Mouse (Mus musculus): ENCODE measurements around the gene Bud23.
A peak's percentile ranks its signal among the peaks of the same experiment; 100 is the strongest.
"Not testable (repeated sequence)": the region's sequence is repeated elsewhere in the genome, so short reads cannot be mapped to it uniquely, and the experiment has no call there.

The Bud23 gene

DNA sequence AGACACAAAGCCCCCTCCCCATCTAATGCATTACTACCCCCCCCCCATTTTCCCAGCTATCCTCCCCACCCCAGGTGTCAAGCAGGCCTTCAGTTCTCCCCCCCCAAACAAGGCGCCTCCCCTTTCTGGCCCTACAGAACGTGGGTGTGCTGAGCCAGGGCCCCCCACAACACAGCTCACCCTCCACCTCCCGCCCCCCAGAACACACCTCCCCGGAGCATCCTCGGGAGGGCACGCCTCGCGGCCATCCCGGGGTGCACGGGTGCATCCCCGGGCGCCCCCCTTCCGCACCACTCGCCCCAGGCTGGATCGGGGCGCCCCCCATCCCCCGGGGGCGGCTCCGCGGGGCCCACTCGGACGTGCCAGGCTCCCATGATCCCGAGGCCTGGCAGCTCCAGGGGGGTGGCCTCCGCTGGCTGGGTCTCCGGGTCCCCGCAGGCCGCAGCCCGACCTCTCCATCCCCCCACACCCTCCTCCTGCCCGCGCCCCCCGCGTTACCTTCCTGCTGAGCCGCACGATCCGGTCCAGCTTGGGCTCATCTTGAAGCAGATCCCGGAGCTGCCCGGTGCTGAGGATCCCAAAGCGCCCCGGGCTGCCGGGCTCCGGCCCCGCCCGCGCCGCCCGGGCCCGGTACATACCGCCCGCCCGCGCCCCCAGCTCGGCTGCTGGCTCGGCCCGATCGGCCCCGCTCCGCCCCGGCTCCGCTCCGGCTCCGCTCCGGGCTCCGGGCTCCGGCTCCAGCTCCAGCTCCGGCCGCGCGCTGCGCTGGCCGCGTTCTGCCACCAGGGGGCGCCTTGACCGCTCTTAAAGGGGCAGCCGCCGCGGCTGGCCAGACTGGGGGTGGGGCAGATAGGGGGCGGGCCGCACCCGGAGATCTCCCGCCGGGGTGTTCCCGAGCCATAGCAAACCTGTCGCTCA is 13.1 kb upstream of the Bud23 start, which contains the start of gene Vps37d:
Gene Vps37d (minus strand): TSS at position 703 of the 918 bp plus-strand sequence.
- no peaks in the 10 kb centered on the region for H3K27me3 ChIP-seq (ENCODE audit: control insufficient read depth, insufficient read depth, low read length, poor library complexity, severe bottlenecking)
- DNase-seq (ENCODE audit: low read depth, low spot score) = peak; percentile 90
- no peaks in the 10 kb centered on the region for H3K36me3 ChIP-seq (ENCODE audit: control insufficient read depth, insufficient read depth, low read length, poor library complexity, severe bottlenecking)

- H3K36me3 ChIP-seq (ENCODE audit: control insufficient read depth, insufficient read depth, low read length, poor library complexity, severe bottlenecking) = no peaks in the 10 kb centered on the region
- DNase-seq (ENCODE audit: low read depth, low spot score) = peak; percentile 10
- no peaks in the 10 kb centered on the region for H3K27me3 ChIP-seq (ENCODE audit: control insufficient read depth, insufficient read depth, low read length, poor library complexity, severe bottlenecking)
Measured at GRCm38 (mm10) chr5:135076931-135077505, 12.3 kb upstream of the Bud23 start.

DNA sequence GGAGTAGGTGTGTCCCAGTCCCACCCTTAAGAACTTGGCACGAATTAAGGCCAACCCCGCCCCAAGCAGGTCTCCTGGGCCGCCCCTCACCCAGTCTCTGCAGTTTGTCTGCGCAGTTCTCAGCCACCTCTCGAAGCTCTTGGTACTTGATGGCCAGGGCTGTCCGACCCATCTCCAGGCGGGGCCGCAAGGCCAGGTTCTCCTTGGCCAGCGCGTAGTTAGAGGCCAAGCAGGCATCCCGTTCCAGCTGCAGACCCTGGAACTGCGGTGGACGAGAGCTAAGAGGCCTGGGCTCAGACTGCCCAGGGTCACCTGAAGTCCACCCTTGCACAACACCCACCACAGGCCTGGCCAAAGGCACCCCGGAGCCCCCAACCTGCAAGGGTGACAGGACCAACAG is 11.6 kb upstream of the Bud23 start:
- Histone ChIP-seq H3K36me3 (ENCODE audit: control insufficient read depth, insufficient read depth, low read length, poor library complexity, severe bottlenecking) (no peaks in the 10 kb centered on the region), H3K27me3 (ENCODE audit: control insufficient read depth, insufficient read depth, low read length, poor library complexity, severe bottlenecking) (no peaks in the 10 kb centered on the region)
- DNase-seq (ENCODE audit: low read depth, low spot score) = no peak

- no peak for DNase-seq (ENCODE audit: low read depth, low spot score)
- Histone ChIP-seq H3K36me3 (ENCODE audit: control insufficient read depth, insufficient read depth, low read length, poor library complexity, severe bottlenecking) (no peaks in the 10 kb centered on the region), H3K27me3 (ENCODE audit: control insufficient read depth, insufficient read depth, low read length, poor library complexity, severe bottlenecking) (no peaks in the 10 kb centered on the region)
Measured at GRCm38 (mm10) chr5:135075655-135076054, 10.9 kb upstream of the Bud23 start.

- Histone ChIP-seq H3K27me3 (ENCODE audit: control insufficient read depth, insufficient read depth, low read length, poor library complexity, severe bottlenecking) (no peaks in the 10 kb centered on the region), H3K36me3 (ENCODE audit: control insufficient read depth, insufficient read depth, low read length, poor library complexity, severe bottlenecking) (no peaks in the 10 kb centered on the region)
- no peak for DNase-seq (ENCODE audit: low read depth, low spot score)
Measured at GRCm38 (mm10) chr5:135073349-135074150, 8.8 kb upstream of the Bud23 start.

DNA sequence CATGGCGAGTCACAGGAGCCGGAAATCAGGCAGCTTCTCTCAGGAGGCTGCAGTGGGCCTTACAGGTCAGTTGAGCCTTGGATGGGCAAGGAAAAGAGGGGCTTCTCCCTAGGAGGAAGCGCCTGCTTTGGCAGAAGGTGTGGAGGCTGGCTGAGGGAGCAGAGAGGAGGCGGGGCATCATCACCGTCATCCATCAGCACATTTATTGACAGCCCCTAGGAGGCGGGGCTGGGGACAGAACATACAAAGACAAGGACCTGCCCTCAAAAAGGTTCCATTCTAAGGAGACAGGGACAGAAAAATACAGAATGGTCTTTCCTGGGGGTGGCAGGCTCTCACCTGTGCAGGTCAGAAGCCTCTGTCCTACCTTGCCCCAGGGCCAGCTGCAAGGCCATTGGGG is 8.0 kb upstream of the Bud23 start:
- DNase-seq (ENCODE audit: low read depth, low spot score) = no peak
- no peaks in the 10 kb centered on the region for H3K36me3 ChIP-seq (ENCODE audit: control insufficient read depth, insufficient read depth, low read length, poor library complexity, severe bottlenecking)
- H3K27me3 ChIP-seq (ENCODE audit: control insufficient read depth, insufficient read depth, low read length, poor library complexity, severe bottlenecking) = no peaks in the 10 kb centered on the region

GRCm38 (mm10) chr5:135072061-135072460 is 7.3 kb upstream of the Bud23 start:
- DNase-seq (ENCODE audit: low read depth, low spot score) = no peak
- H3K36me3 ChIP-seq (ENCODE audit: control insufficient read depth, insufficient read depth, low read length, poor library complexity, severe bottlenecking) = no peaks in the 10 kb centered on the region
- no peaks in the 10 kb centered on the region for H3K27me3 ChIP-seq (ENCODE audit: control insufficient read depth, insufficient read depth, low read length, poor library complexity, severe bottlenecking)

DNA sequence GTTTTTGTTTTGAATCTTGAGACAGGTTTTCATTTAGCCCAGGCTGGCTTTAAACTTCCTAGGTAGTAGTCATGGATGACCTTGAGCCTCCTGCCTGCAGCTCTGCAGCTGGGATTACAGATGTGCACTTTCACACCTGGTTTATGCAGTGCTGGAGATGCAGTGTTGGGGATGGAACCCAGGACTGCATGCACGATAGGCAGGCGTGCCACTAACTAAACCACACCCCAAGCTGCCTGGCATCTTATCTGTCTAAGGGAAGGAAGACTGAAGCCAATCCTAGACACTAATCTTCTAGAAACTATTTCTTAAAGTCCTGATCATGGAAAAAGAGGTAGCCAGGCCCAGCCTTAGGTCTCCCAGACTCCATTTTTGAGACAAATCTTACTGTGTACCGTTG is 5.7 kb upstream of the Bud23 start:
- Histone ChIP-seq H3K27me3 (ENCODE audit: control insufficient read depth, insufficient read depth, low read length, poor library complexity, severe bottlenecking) (no peaks in the 10 kb centered on the region), H3K36me3 (ENCODE audit: control insufficient read depth, insufficient read depth, low read length, poor library complexity, severe bottlenecking) (no peaks in the 10 kb centered on the region; the same call in 1 of the 2 replicates)
- no peak for DNase-seq (ENCODE audit: low read depth, low spot score)

DNA sequence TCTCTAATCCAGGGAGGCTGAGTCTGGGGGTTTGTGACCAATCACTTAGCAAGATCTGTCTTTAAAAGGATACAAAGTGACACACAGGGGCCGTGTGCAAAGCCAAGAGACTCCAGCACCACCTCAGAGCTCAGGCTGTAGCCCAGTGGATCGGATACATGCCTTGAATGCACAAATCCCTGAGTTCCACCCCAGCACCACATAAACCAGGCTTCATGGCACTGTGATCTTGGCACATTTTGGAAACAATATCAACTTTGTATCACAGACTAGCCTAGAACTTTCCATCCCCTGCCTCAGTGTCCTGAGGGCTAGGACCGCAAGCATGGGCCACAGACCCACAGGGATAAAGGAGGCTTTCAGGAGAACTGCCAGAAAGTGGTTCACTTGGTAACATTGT is 1.2 kb upstream of the Bud23 start:
- no peaks in the 10 kb centered on the region for H3K27me3 ChIP-seq (ENCODE audit: control insufficient read depth, insufficient read depth, low read length, poor library complexity, severe bottlenecking)
- no peaks in the 10 kb centered on the region; the same call in 1 of the 2 replicates for H3K36me3 ChIP-seq (ENCODE audit: control insufficient read depth, insufficient read depth, low read length, poor library complexity, severe bottlenecking)
- no peak for DNase-seq (ENCODE audit: low read depth, low spot score)

DNA sequence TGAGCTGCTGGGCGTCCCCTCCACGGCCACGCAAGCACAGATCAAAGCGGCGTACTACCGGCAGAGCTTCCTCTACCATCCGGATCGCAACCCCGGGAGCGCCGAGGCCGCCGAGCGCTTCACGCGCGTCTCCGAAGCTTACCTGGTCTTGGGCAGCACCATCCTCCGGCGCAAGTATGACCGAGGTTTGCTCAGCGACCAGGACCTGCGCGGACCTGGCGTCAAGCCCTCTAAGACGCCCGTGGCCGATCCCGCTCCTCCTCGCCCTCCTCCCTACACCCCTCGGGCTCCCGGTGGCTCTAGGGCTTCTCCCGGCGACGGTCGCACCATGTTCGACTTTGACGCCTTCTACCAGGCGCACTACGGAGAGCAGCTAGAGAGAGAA is 385 bp downstream of the Bud23 start:
- DNase-seq (ENCODE audit: low read depth, low spot score) = no peak
- Histone ChIP-seq H3K36me3 (ENCODE audit: control insufficient read depth, insufficient read depth, low read length, poor library complexity, severe bottlenecking) (no peaks in the 10 kb centered on the region; the same call in none of the 2 replicates), H3K27me3 (ENCODE audit: control insufficient read depth, insufficient read depth, low read length, poor library complexity, severe bottlenecking) (no peaks in the 10 kb centered on the region)

GRCm38 (mm10) chr5:135063629-135064381 is 954 bp downstream of the Bud23 start, which contains the start of gene Dnajc30:
Gene Dnajc30 (plus strand): TSS chr5:135064202.
- peak; percentile 98 for DNase-seq (ENCODE audit: low read depth, low spot score)
- no peaks in the 10 kb centered on the region; the same call in none of the 2 replicates for H3K36me3 ChIP-seq (ENCODE audit: control insufficient read depth, insufficient read depth, low read length, poor library complexity, severe bottlenecking)
- no peaks in the 10 kb centered on the region for H3K27me3 ChIP-seq (ENCODE audit: control insufficient read depth, insufficient read depth, low read length, poor library complexity, severe bottlenecking)

GRCm38 (mm10) chr5:135053356-135053755 is 11.4 kb downstream of the Bud23 start:
- peaks cover 7% of the 10 kb centered on the region for H3K36me3 ChIP-seq (ENCODE audit: control insufficient read depth, insufficient read depth, low read length, poor library complexity, severe bottlenecking)
- H3K27me3 ChIP-seq (ENCODE audit: control insufficient read depth, insufficient read depth, low read length, poor library complexity, severe bottlenecking) = no peaks in the 10 kb centered on the region
- DNase-seq (ENCODE audit: low read depth, low spot score) = no peak

DNA sequence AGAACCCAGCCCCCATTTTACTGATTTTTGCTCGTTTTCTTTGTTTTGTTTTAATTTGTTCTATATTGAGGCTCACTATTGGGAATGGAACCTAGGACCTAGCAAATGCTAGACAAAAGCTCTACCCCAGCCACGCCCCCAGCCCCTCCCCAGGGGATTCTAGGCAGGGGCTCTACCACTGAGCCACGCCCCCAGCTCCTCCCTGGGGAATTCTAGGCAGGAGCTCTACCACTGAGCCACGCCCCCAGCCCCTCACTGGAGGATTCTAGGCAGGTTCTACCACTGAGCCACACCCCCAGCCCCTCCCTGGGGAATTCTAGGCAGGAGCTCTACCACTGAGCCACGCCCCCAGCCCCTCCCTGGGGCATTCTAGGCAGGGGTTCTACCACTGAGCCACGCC is 15.5 kb downstream of the Bud23 start:
- not testable (repeated sequence) for DNase-seq (ENCODE audit: low read depth, low spot score); H3K36me3 ChIP-seq (ENCODE audit: control insufficient read depth, insufficient read depth, low read length, poor library complexity, severe bottlenecking); H3K27me3 ChIP-seq (ENCODE audit: control insufficient read depth, insufficient read depth, low read length, poor library complexity, severe bottlenecking)

GRCm38 (mm10) chr5:135048539-135048938 is 16.2 kb downstream of the Bud23 start:
- Histone ChIP-seq H3K27me3 (ENCODE audit: control insufficient read depth, insufficient read depth, low read length, poor library complexity, severe bottlenecking) (no peaks in the 10 kb centered on the region), H3K36me3 (ENCODE audit: control insufficient read depth, insufficient read depth, low read length, poor library complexity, severe bottlenecking) (peaks cover 1% of the 10 kb centered on the region)
- DNase-seq (ENCODE audit: low read depth, low spot score) = no peak
